Mouse (Mus musculus) liver, adult 2 months (tissue): ENCODE data around the gene Dct. TPM values are rescaled to one million over a fixed set of nuclear protein-coding genes. Genes with fewer than 3 reads are reported as not detected.
A peak's percentile ranks its signal among the peaks of the same experiment; 100 is the strongest.

Experiments used
- DNase-seq: peaks from one replicate; pipeline ENCODE4 v3.0.0-alpha.2; 2011; ENCODE audit warnings: low read depth, low spot score; ENCODE audit errors: extremely low read depth
- H3K27ac ChIP-seq: fragments of 200-500 bp; replicated peaks from 2 replicates; pipeline ENCODE4 v1.5.1; 2012; ENCODE audit warnings: low read depth, mild to moderate bottlenecking, control low read depth, inconsistent platforms, low read length; ENCODE audit not compliant: insufficient read depth
- H3K27me3 ChIP-seq: fragments of 200-500 bp; 2 replicates; pipeline ENCODE4 v1.6.1; 2012; ENCODE audit warnings: mild to moderate bottlenecking, moderate library complexity, low read length, inconsistent platforms; ENCODE audit not compliant: control insufficient read depth, insufficient read depth
- H3K36me3 ChIP-seq: fragments of 200-500 bp; 2 replicates; pipeline ENCODE4 v1.6.1; 2012; ENCODE audit warnings: low read length, inconsistent platforms; ENCODE audit not compliant: control insufficient read depth, insufficient read depth
- H3K4me1 ChIP-seq: fragments of 200-500 bp; 2 replicates; pipeline ENCODE4 v1.6.1; 2011; ENCODE audit warnings: low read length; ENCODE audit not compliant: control insufficient read depth, insufficient read depth
- H3K4me3 ChIP-seq: fragments of 200-500 bp; 2 replicates; pipeline ENCODE4 v1.5.1; 2011; ENCODE audit warnings: low read depth, mild to moderate bottlenecking, control low read depth, low read length, moderate library complexity; ENCODE audit not compliant: insufficient read depth
- H3K79me2 ChIP-seq: fragments of 200-500 bp; 2 replicates; pipeline ENCODE4 v1.6.1; 2012; ENCODE audit warnings: inconsistent platforms, mild to moderate bottlenecking, low read length, moderate library complexity; ENCODE audit not compliant: control insufficient read depth, insufficient read depth
- H3K9ac ChIP-seq: fragments of 200-500 bp; 2 replicates; pipeline ENCODE4 v1.6.1; 2012; ENCODE audit warnings: low read depth, mild to moderate bottlenecking, control low read depth, inconsistent platforms, low read length
- CTCF ChIP-seq: fragments of 200-500 bp; IDR thresholded peaks from 2 replicates; pipeline ENCODE4 v1.5.1; 2011; ENCODE audit warnings: low read depth, low read length, control low read depth
- POLR2A ChIP-seq: fragments of 200-500 bp; IDR thresholded peaks from 2 replicates; pipeline ENCODE4 v1.6.1; 2011; ENCODE audit warnings: low read length, control low read depth; ENCODE audit not compliant: insufficient read depth; ENCODE audit errors: extremely low read depth
- WGBS: fragments of 180-500 bp; shearing (Covaris S2); methylation state at CpG from one replicate; pipeline ENCODE4 v1.1.7; 2018; 5-methylcytosine and 5-hydroxymethylcytosine counted together
- polyA plus RNA-seq: library from polyadenylated mRNA; depleted of rRNA; stranded (reverse); fragments of >200 nt; gene quantifications from 2 replicates; pipeline ENCODE4 v1.2.3, GENCODE M21; 2012; rRNA removed
- total RNA-seq: library from RNA; depleted of rRNA; stranded (reverse); fragments of >200 nt; gene quantifications from 2 replicates; pipeline ENCODE4 v1.2.3, GENCODE M21; 2014; rRNA removed

Dct gene
- 1.9 and 8.7 TPM in 2 replicates for total RNA-seq
- 3.1 and 11.0 TPM in 2 replicates for polyA plus RNA-seq

- Histone ChIP-seq H3K79me2 (no peaks in the 10 kb centered on the region), H3K4me3 (no peak within 1 kb of the TSS), H3K9ac (no peak within 1 kb of the TSS), H3K4me1 (no peaks in the 10 kb centered on the region), H3K27ac (no peak within 1 kb of the TSS), H3K27me3 (no peaks in the 10 kb centered on the region), H3K36me3 (no peaks in the 10 kb centered on the region)
- 69% methylated on average over 13 of the region's 13 CpGs for WGBS
- DNase-seq, result no peak
- TF ChIP-seq POLR2A, result no peak
- no peak for TF ChIP-seq CTCF
Measured at GRCm38 (mm10) chr14:118051975-118052630, at the start of gene Dct. Gene Dct (minus strand): TSS chr14:118052244.

- Histone ChIP-seq H3K9ac (no peak overlapping the region), H3K27ac (no peak overlapping the region), H3K36me3 (no peaks in the 10 kb centered on the region), H3K4me1 (no peaks in the 10 kb centered on the region), H3K79me2 (no peaks in the 10 kb centered on the region), H3K27me3 (no peaks in the 10 kb centered on the region), H3K4me3 (no peak overlapping the region)
- 83% methylated on average over 14 of the region's 14 CpGs for WGBS
- DNase-seq, result no peak
- no peak for TF ChIP-seq POLR2A
- TF ChIP-seq CTCF, result no peak
Measured at GRCm38 (mm10) chr14:118101227-118101990, 49.4 kb upstream of the Dct start.

- WGBS, result 63% methylated on average over 2 of the region's 2 CpGs
- H3K79me2 ChIP-seq, result no peaks in the 10 kb centered on the region
- DNase-seq, result no peak
- TF ChIP-seq CTCF (no peak), POLR2A (no peak)
- no peaks in the 10 kb centered on the region for H3K27me3 ChIP-seq
- H3K9ac ChIP-seq, result no peak overlapping the region
- H3K27ac ChIP-seq, result no peak overlapping the region
- no peak overlapping the region for H3K4me3 ChIP-seq
- H3K36me3 ChIP-seq, result no peaks in the 10 kb centered on the region
- H3K4me1 ChIP-seq, result no peaks in the 10 kb centered on the region
Measured at GRCm38 (mm10) chr14:118098265-118098664, 46.2 kb upstream of the Dct start.

- Histone ChIP-seq H3K4me3 (peak overlapping the region; percentile 86), H3K79me2 (no peaks in the 10 kb centered on the region), H3K27me3 (no peaks in the 10 kb centered on the region), H3K9ac (peak overlapping the region; percentile 71), H3K27ac (peak overlapping the region; percentile 32), H3K36me3 (no peaks in the 10 kb centered on the region), H3K4me1 (no peaks in the 10 kb centered on the region)
- TF ChIP-seq CTCF (no peak), POLR2A (no peak)
- 5% methylated on average over 18 of the region's 18 CpGs for WGBS
- peak; percentile 43 for DNase-seq
Measured at GRCm38 (mm10) chr14:118089806-118090392, 37.9 kb upstream of the Dct start.

GRCm38 (mm10) chr14:118089215-118089805 lies 37.3 kb upstream of the Dct start:
- Histone ChIP-seq H3K27ac (peak overlapping the region; percentile 32), H3K4me1 (no peaks in the 10 kb centered on the region), H3K9ac (peak overlapping the region; percentile 71), H3K36me3 (no peaks in the 10 kb centered on the region), H3K27me3 (no peaks in the 10 kb centered on the region), H3K79me2 (no peaks in the 10 kb centered on the region), H3K4me3 (peak overlapping the region; percentile 86)
- TF ChIP-seq CTCF (no peak), POLR2A (no peak)
- WGBS, result under 1% methylated on average over 44 of the region's 44 CpGs
- peak; percentile 81 for DNase-seq
